Mouse (Mus musculus): Measurements from ENCODE around the gene Vmn2r108.
"Not testable (repeated sequence)": the region's sequence is repeated elsewhere in the genome, so short reads cannot be mapped to it uniquely, and the experiment has no call there.

Gene Vmn2r108

GRCm38 (mm10) chr17:20481231-20481630 lies at the start of gene Vmn2r108:
TSS of gene Vmn2r108 (minus strand) at chr17:20481331.
- DNase-seq (ENCODE audit: low spot score): no peak

GRCm38 (mm10) chr17:20508247-20508646 lies 27.1 kb upstream of the Vmn2r108 start:
- DNase-seq (ENCODE audit: low spot score): not testable (repeated sequence)

- DNase-seq (ENCODE audit: low spot score): no peak
Measured at GRCm38 (mm10) chr17:20497858-20498257, 16.7 kb upstream of the Vmn2r108 start, which contains the start of gene Vmn1r225. TSS of gene Vmn1r225 (plus strand) at chr17:20498158.

GRCm38 (mm10) chr17:20473311-20473710 lies 7.8 kb downstream of the Vmn2r108 start:
- DNase-seq (ENCODE audit: low spot score): no peak

GRCm38 (mm10) chr17:20439263-20439662 lies 41.9 kb downstream of the Vmn2r108 start:
- DNase-seq (ENCODE audit: low spot score): no peak

GRCm38 (mm10) chr17:20413846-20414245 lies 67.3 kb downstream of the Vmn2r108 start, which contains the start of gene Vmn1r224:
TSS of gene Vmn1r224 (plus strand) at chr17:20414146.
- no peak for DNase-seq (ENCODE audit: low spot score)
